Mouse (Mus musculus): ENCODE results near the gene Edem3.

Gene Edem3

DNA sequence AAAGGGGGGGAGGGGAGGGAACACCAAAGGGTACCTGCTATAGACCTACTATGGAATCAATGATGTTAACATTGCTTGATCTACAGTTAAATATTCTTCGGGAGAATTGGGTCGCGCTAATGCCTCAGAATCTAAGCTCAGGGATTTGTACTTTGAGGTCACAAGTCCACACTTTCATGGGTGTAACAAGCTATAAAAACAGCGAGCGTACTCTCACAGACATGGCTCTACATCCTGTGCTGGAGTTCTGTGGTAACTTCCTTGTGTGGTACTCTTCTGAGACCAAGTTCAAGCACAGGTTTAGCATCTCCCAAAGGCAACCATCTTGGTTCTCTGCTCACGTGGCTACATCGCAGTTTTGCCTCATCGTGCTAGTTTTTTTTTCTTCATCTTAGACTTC is 106.9 kb downstream of the Edem3 start:
- DNase-seq (ENCODE audit: low read depth in 2 of 2, low spot score in 2 of 2): no peak

GRCm38 (mm10) chr1:151863135-151863796 is 108.1 kb downstream of the Edem3 start:
- DNase-seq (ENCODE audit: low read depth in 2 of 2, low spot score in 2 of 2): no peak

DNA sequence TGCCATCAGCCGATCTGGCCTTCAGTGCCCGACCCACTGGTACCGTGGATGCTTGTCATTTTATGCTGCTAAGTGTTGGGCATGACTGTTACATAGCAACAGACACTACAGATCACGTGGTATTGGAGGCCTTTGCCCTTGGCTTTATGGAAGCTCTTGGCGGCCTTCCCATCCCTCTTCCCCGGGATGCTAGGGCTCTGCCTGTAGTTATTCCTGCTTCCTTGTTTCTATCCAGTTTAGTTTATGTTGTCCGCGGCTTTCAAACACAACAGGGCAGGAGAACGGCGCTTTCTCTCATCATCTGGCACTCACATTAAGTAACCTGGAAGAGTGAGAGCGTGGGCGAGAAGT is 108.6 kb downstream of the Edem3 start:
- DNase-seq (ENCODE audit: low read depth in 2 of 2, low spot score in 2 of 2): no peak

DNA sequence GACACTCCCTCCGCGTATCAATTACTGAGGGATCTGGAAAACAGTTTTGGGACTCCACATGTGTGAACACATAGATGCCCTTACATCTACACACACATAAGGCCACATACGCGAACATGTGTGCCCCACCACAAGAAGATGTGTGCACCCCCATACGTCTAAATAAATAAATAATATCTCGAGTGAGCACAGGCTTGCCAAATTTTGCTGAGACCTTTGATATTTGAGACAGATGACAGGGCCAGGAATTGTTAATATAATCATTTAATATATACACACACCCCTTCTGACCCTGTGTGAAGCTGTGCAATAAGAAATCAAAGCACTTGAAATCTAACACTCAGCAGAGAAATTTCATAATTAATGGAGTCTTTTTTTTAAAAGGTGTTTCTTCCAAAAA is 109.2 kb downstream of the Edem3 start:
- no peak for DNase-seq (ENCODE audit: low read depth in 2 of 2, low spot score in 2 of 2)

All from CD8-positive naive resting alpha-beta T cell, adult 2 months (primary cell).